Mouse (Mus musculus): ENCODE data around the gene Heatr5b. TPM values are rescaled to one million over a fixed set of nuclear protein-coding genes. Genes with fewer than 3 reads are reported as not detected.

Gene Heatr5b
- polyA plus RNA-seq, 1 experiment = 2.2 TPM

DNA sequence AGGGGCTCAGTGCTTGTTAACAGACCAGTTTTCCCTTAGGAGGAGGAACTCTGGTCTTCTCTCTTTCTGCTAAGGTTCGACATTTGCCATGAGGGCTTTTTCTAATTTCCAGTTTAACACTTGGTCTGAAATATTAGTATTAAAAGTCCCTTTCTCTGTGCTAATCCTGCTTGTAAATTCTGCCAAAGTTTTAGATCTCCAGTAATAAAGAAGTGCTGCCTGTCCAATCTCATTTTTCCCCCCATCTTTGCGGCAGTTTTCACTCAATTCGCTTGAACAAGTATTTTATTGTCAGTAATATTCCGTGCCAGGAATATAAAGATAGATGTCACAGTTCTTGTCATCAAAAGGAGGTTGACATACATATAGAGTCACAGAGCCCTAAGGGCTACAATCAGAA, 98.1 kb downstream of the Heatr5b start, which contains the start of gene Strn:
Strn (minus strand) TSS at position 101 of the 400 bp plus-strand sequence.
- Histone ChIP-seq H3K4me3 (replicated peaks) (peak within 1 kb of the TSS; percentile 97), H3K27me3 (replicated peaks) (no peaks in the 10 kb centered on the region), H3K36me3 (replicated peaks; ENCODE audit: low read length) (peaks cover 20% of the 10 kb centered on the region), H3K4me1 (peaks cover 56% of the 10 kb centered on the region), H3K9me3 (no peaks in the 10 kb centered on the region)
- TF ChIP-seq GATA1 (IDR thresholded peaks at IDR 0.05; ENCODE audit: borderline replicate concordance, low read length) (no peak), FLI1 (IDR thresholded peaks at IDR 0.05; ENCODE audit: low read length) (no peak)

DNA sequence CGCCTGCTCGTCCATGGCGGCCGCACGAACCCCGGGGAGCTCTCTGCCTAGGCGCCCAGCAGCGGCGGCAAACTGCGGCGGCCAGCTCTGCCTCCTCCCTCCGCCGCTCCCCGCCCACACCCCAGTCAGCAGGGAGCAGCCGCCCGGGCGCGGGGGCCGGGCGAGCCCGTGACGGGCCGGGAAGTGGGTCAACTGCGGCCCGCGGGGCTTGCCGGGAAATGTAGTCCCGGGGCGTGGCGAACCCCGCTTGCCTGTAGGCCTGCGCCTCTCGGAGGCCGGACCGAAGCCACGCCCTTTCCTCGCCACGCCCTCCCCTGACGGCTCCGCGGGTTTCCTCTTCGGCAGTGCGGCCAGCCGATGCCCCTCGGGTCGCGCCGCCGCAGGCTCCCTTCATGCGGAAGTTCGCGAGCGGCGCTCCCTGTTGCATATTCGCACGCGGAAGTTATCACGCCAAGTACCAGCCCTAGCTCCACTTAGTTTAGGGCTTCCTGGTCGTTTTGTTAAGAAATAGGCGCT, 98.6 kb downstream of the Heatr5b start:
- H3K4me3 ChIP-seq (replicated peaks) = peak overlapping the region; percentile 97
- no peaks in the 10 kb centered on the region for H3K9me3 ChIP-seq
- peaks cover 26% of the 10 kb centered on the region for H3K36me3 ChIP-seq (replicated peaks; ENCODE audit: low read length)
- no peak for TF ChIP-seq FLI1 (IDR thresholded peaks at IDR 0.05; ENCODE audit: low read length)
- H3K27me3 ChIP-seq (replicated peaks) = no peaks in the 10 kb centered on the region
- peaks cover 62% of the 10 kb centered on the region for H3K4me1 ChIP-seq

- no peaks in the 10 kb centered on the region for H3K9me3 ChIP-seq
- TF ChIP-seq FLI1 (IDR thresholded peaks at IDR 0.05; ENCODE audit: low read length) (no peak), GATA1 (IDR thresholded peaks at IDR 0.05; ENCODE audit: borderline replicate concordance, low read length) (no peak)
These were observed 99.3 kb downstream of the Heatr5b start for GRCm38 (mm10) chr17:78735731-78736472.

DNA sequence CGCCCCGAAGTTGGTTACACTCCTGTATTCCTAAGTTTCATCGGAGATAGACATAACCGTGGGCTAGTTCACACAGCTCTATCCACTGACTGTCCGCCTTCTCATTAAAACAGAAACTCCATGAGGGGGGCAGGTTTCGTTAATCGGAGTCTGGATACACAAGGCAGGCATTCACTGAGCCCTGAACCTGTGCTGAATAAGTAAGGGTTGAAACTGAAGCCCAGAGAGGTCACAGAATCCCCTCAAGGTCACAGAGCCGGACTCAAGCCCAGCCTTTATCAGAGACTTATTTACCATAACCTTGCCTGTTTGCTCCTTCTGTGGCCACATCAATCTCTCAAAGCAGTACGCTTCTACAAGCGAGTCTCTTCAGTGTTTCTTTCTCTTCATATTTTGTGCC, 100.4 kb downstream of the Heatr5b start:
- TF ChIP-seq GATA1 (IDR thresholded peaks at IDR 0.05; ENCODE audit: borderline replicate concordance, low read length) (no peak), FLI1 (IDR thresholded peaks at IDR 0.05; ENCODE audit: low read length) (no peak)
- H3K4me1 ChIP-seq = peaks cover 61% of the 10 kb centered on the region
- H3K4me3 ChIP-seq (replicated peaks) = peak overlapping the region; percentile 97
- H3K9me3 ChIP-seq = no peaks in the 10 kb centered on the region
- H3K27me3 ChIP-seq (replicated peaks) = no peaks in the 10 kb centered on the region
- H3K36me3 ChIP-seq (replicated peaks; ENCODE audit: low read length) = peaks cover 34% of the 10 kb centered on the region

More at GRCm38 (mm10) chr17:78735731-78736472, 99.3 kb downstream of the Heatr5b start:
- Histone ChIP-seq H3K4me3 (replicated peaks) (peak overlapping the region; percentile 97), H3K27me3 (replicated peaks) (no peaks in the 10 kb centered on the region), H3K4me1 (peaks cover 62% of the 10 kb centered on the region), H3K36me3 (replicated peaks; ENCODE audit: low read length) (peaks cover 26% of the 10 kb centered on the region)

DNA sequence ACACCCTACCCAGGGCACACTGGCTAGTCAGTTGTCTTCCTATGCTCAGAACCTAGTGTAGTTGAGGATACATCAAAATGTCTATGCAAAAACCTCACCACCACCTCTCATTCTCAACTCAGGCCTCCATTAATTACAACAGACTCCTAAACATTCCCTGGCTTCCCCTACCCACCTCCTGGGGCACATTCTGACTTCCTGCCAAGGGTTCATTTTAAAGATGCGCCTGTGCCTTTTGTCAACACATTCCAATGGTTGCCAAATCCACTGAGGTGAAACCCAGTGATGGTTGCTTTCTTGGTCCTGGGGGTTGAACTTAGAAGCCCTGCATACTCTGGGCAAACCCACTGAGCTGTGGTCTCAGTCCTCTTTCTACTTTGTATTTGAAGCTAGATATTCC, 103.1 kb downstream of the Heatr5b start:
- TF ChIP-seq FLI1 (IDR thresholded peaks at IDR 0.05; ENCODE audit: low read length) = no peak
- TF ChIP-seq GATA1 (IDR thresholded peaks at IDR 0.05; ENCODE audit: borderline replicate concordance, low read length) = no peak
- H3K4me1 ChIP-seq = peaks cover 70% of the 10 kb centered on the region
- H3K9me3 ChIP-seq = no peaks in the 10 kb centered on the region
- no peaks in the 10 kb centered on the region for H3K27me3 ChIP-seq (replicated peaks)
- peaks cover 58% of the 10 kb centered on the region for H3K36me3 ChIP-seq (replicated peaks; ENCODE audit: low read length)
- H3K4me3 ChIP-seq (replicated peaks) = peak overlapping the region; percentile 74

DNA sequence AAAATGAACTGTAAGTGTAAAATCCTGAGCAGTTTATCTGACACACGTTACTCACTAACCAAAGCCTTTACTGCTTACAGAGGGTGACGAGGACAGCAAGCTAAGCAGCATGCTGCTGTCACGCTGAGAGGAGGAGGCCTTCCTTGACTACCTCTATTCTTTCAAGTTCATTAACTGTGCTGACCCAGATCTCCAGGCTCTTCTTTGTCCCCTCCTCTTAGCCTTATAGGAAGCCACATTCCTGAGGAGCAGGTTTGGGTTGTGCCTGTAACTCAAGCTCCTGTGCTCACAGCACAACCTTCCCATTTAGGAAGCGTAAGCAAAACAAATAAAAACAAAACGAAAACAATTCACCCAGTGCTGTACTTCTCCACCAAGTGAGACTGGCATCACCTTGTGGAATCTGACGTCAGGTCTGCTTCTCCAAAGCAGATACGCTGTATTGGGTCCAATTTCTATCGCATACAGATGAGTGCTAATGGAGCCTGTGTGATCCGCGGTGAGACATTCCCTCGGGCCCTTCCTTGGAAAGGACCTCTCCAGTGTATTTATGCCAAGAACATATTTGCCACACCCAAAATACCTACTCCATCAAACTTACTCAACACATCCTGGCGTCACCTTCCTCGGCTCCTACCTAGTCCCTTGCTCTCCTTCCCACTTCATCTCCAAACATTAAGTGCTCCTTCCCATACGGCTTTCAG, 108.3 kb downstream of the Heatr5b start:
- Histone ChIP-seq H3K27me3 (replicated peaks) (no peaks in the 10 kb centered on the region), H3K4me1 (peaks cover 81% of the 10 kb centered on the region), H3K36me3 (replicated peaks; ENCODE audit: low read length) (peaks cover 62% of the 10 kb centered on the region), H3K4me3 (replicated peaks) (peak overlapping the region; percentile 64), H3K9me3 (no peaks in the 10 kb centered on the region)
- no peak for TF ChIP-seq FLI1 (IDR thresholded peaks at IDR 0.05; ENCODE audit: low read length)
- no peak for TF ChIP-seq GATA1 (IDR thresholded peaks at IDR 0.05; ENCODE audit: borderline replicate concordance, low read length)

DNA sequence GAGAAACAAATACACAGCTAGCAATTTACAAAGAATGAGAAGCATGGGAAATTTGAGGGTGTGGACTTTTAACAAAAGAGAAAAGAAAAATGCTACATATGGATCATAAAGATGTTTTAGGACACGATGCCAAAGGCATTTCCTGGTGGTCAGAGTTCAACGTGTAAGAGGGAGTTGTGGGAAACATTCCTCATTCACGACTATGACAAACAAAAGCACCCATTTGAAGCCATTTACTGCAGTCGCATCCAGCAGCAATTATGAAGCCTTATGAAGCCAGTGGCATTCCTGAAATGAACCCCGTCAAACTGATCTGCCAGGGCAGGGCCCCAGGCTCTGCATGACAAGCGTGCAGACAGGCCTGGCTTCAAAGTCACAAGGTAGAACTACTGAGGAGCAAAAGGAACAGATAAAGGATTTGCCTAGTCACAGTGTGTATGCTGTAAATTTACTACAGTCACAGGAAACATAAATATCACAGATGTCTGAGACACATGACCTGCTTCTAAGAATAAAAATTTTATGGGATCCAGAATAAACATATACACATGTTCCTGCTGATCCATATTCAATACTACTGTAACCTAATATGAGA, 110.6 kb downstream of the Heatr5b start:
- Histone ChIP-seq H3K36me3 (replicated peaks; ENCODE audit: low read length) (peaks cover 54% of the 10 kb centered on the region), H3K9me3 (no peaks in the 10 kb centered on the region), H3K4me1 (peaks cover 75% of the 10 kb centered on the region), H3K27me3 (replicated peaks) (no peaks in the 10 kb centered on the region), H3K4me3 (replicated peaks) (peak overlapping the region; percentile 38)
- TF ChIP-seq GATA1 (IDR thresholded peaks at IDR 0.05; ENCODE audit: borderline replicate concordance, low read length) (peak; percentile 36; the same call in 1 of the 3 replicates), FLI1 (IDR thresholded peaks at IDR 0.05; ENCODE audit: low read length) (no peak)

DNA sequence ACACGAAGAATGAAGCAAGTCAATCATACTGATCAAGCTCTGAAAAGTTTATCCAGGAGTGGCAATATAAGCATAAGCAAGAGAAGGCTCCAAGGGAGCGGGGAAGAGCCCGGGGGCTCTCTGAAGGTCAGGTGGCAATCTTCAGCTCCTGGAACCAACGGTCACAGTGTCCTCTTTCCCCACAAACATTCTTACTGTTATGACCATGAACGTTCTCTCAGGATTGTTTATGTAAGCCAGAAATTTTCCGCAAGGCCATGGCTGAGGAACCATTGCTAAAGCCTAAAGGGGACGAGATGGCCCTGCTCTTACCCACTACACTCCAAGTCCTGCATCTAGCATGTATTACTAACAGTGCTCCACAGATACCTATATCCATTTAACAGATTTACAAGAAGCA, 113.5 kb downstream of the Heatr5b start:
- no peaks in the 10 kb centered on the region for H3K27me3 ChIP-seq (replicated peaks)
- H3K36me3 ChIP-seq (replicated peaks; ENCODE audit: low read length) = peaks cover 51% of the 10 kb centered on the region
- H3K9me3 ChIP-seq = no peaks in the 10 kb centered on the region
- peaks cover 63% of the 10 kb centered on the region for H3K4me1 ChIP-seq
- no peak for TF ChIP-seq GATA1 (IDR thresholded peaks at IDR 0.05; ENCODE audit: borderline replicate concordance, low read length)
- no peak for TF ChIP-seq FLI1 (IDR thresholded peaks at IDR 0.05; ENCODE audit: low read length)
- H3K4me3 ChIP-seq (replicated peaks) = peak overlapping the region; percentile 78

DNA sequence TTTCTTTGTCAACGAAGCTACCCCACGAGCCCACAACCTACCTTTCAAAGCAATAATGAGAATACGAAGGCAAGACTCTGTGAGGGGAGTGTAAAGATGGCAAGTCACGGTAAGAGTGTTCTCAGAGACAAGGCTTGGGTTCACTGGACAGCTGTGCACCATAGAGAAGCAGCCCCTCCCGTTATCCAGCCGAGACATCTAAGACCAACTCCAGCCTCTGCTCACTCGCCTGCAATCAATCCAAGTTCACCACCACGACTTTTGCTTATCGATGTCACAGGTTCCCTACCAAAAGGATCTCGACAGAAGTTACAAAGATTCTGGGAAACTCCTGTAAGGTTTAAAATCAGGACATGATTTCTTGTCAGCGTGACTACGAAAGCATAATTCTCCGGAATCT, 116.1 kb downstream of the Heatr5b start:
- no peaks in the 10 kb centered on the region for H3K27me3 ChIP-seq (replicated peaks)

More for the DNA sequence above, 116.1 kb downstream of the Heatr5b start:
- H3K36me3 ChIP-seq (replicated peaks; ENCODE audit: low read length) = peaks cover 42% of the 10 kb centered on the region
- H3K4me3 ChIP-seq (replicated peaks) = no peak overlapping the region
- TF ChIP-seq GATA1 (IDR thresholded peaks at IDR 0.05; ENCODE audit: borderline replicate concordance, low read length) = no peak
- TF ChIP-seq FLI1 (IDR thresholded peaks at IDR 0.05; ENCODE audit: low read length) = no peak
- H3K9me3 ChIP-seq = no peaks in the 10 kb centered on the region
- H3K4me1 ChIP-seq = peaks cover 53% of the 10 kb centered on the region
